Mouse (Mus musculus): Measurements from ENCODE around the gene Tmigd3.

Tmigd3 gene

DNA sequence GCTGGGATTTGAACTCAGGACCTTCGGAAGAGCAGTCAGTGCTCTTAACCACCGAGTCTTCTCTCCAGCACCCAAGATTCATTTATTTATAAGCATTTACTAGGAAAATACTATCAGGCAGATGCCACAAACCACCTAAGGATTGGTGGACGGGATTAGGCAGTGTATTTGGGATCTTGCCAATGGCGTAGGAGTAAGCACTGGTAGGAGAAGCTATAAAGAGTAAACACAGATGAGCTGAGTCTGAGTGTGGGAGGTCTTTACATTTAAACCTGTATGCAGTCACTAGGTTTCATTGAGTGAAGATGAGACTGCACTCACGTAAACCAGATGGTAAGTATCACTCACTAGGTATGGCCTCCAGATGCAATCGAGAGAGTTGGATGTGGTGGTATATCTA lies 63.2 kb downstream of the Tmigd3 start:
- DNase-seq (ENCODE audit: low spot score) = no peak

DNA sequence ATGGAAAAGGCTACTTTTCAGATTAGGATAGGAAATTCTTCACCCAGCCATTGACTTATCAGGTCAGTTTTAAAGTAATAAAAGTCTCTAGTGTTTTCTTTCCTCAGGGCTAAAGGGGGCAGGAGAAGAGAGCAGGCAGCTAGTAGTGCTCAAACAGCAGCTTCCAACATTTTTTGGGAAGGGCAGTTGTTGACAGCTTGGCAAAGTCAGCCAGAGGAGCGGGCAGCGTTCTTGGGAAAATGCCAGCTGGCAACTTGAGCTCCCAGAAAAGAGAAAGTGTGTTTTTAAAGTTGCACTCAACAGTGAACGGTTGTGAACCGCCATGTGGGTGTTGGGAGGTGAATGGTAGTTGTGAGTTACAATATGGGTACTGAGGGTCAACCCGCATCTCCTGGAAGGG lies 64.3 kb downstream of the Tmigd3 start:
- DNase-seq (ENCODE audit: low spot score) = peak; percentile 66

DNA sequence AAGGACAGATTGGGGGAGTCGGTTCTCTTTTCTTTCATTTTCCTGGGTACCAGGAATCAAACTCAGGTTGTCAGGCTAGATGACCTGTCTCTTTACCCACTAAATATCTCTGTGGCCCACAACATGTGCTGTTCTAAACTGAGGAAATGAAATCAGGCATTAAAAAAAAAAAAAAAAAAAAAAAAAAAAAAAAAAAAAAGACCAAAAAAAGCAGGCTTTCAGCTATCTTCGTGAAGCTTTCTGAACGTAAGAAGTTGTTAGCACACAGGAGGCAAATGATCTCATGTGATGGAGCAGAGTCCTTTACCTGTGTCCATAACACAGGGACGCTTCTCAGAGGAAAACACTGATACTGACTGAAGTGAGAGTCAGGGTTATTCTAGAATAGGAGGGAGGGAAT lies 65.4 kb downstream of the Tmigd3 start:
- DNase-seq (ENCODE audit: low spot score) = no peak

DNA sequence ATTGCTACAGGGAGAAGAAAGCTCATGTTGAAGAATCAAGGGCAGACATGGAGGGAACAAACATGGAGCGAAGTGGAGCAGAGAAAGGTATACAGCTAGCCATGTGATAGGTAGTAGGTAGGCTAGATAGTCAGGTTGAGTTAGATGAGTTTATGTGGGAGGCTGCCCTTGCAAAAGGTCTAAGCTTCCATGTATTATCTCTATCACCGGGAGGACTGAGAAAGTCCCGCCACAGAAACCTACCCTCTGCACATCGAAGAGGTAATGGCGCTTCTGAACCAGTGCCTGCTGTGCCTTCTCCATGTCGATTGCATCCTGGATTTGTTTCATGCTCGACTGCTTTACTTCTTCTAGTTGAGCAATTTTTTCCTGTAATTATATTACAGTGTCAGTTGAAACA lies 80.6 kb downstream of the Tmigd3 start:
- DNase-seq (ENCODE audit: low spot score) = no peak

DNA sequence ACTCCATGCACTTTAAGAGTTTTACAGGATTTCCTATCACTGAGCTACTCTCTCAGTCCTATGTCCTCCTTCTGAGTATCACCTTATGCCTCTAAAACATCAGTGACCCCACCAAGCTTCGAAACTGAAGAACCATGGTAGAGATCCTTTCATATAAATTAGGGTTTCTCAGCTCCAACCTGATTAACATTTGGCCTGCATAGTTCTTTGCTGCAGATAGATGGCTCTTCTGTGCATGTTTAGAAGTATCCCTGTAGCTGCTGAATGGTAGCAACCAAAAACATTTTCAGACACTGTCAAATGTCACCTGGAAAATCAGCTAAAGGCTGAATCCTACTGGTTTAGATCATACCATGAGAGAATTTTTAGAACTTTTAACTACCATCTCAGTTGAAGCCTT lies 86.5 kb downstream of the Tmigd3 start:
- no peak for DNase-seq (ENCODE audit: low spot score)

DNA sequence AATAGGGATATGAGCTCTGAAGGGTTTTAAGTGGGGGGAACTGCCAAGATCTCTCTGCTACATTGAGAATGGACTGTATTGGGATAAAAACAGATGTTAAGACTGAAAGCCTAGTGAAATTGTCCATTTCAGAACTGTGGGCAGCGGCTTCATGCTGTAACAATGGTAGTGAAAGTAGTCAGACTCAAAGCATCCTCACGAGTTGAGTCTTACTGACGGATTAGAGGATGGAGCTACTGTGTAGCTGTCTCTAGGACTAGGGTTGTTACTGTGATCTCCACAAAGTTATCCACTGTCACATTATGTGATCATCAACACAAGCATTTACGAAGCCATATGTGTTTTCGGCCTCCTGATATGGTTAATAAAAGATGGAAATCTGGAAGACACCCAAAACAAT lies 87.5 kb downstream of the Tmigd3 start:
- no peak for DNase-seq (ENCODE audit: low spot score)

DNA sequence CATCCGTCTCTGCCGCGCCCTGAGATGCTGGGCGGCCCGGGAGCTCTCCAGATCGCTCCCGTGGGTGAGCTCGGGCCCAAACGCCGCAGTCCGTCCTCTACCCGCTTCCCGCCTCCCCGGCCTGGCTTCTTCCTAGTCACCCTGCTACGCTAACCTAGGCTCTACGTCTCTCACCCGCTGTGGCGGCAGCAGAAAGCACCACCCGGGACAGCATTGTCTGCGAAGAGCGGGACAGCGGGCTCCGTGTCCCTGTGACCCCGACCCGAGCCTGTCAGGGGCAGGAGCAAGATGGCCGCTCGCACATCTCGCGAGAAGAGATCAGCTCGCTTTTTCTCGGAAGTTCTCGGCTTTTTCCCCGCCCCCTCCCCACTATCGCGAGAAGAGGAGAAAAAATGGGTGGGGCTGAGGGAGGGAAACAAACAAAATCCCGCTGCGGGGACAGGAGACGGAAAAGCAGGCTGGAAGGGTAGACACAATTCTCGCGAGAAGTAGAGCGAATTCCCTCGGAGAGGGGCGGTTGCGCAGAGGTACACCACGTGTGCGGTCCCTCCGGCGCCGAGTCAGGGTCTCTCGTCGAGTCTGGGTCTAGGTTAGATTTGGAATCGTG lies 88.4 kb downstream of the Tmigd3 start, which contains the start of gene Wdr77:
Gene Wdr77, plus strand, starts transcription at position 396 of the 607 bp plus-strand sequence.
- DNase-seq (ENCODE audit: low spot score) = peak; percentile 97

DNA sequence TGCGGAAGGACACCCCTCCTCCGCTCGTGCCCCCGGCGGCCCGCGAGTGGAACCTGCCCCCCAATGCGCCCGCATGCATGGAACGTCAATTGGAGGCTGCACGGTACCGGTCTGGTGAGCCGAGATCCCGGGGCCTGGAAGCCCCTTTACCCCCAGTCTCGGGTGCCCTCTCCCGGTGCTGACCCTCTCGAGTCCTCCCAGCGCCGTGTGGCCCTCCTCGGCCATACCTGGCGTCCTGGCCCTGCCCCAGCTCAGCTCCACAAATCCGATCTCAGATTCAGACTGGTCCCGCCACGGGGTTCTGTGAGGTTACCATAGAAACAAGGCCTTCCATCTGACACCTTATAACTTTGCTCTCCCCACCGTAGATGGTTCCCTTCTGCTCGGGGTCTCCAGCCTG lies 88.9 kb downstream of the Tmigd3 start:
- DNase-seq (ENCODE audit: low spot score) = no peak

DNA sequence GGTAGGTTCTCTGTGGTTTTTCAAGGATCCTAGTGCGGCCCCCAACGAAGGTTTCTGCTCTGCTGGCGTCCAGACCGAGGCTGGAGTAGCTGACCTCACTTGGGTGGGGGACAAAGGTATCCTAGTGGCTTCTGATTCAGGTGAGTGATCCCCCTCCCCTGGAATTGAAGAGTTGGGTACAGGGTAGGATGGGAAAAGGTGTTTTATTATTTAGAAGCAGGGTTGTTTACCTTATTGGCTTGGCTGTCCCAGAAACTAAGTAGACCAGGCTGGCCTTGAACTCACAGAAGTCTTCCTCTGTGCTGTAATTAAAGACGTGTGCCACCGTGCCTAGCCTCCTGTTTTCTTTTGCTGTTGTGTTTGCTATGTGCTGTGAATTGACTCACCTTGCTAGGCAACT lies 89.3 kb downstream of the Tmigd3 start, which contains the start of gene Atp5f1:
Gene Atp5f1, minus strand, starts transcription at position 101 of the 400 bp plus-strand sequence.
- DNase-seq (ENCODE audit: low spot score) = no peak

DNA sequence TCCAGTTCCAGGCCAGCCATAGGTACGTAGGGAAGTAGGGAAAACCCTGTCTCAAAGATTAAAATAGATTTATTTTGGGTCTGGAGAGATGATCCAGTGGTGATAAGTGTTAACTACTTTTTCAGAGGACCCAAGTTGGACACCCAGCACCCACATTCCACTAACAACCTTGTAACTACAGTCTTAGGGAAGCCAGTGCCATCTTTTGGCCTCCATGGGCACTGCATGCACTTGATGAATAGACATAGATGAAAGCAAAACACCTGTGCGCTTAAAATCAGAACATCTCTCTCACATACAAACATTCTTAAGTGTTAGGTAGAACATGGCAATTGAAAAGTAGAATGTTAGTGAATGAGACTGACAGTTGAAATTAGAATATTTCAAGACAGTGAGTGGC lies 90.0 kb downstream of the Tmigd3 start:
- no peak for DNase-seq (ENCODE audit: low spot score)

DNA sequence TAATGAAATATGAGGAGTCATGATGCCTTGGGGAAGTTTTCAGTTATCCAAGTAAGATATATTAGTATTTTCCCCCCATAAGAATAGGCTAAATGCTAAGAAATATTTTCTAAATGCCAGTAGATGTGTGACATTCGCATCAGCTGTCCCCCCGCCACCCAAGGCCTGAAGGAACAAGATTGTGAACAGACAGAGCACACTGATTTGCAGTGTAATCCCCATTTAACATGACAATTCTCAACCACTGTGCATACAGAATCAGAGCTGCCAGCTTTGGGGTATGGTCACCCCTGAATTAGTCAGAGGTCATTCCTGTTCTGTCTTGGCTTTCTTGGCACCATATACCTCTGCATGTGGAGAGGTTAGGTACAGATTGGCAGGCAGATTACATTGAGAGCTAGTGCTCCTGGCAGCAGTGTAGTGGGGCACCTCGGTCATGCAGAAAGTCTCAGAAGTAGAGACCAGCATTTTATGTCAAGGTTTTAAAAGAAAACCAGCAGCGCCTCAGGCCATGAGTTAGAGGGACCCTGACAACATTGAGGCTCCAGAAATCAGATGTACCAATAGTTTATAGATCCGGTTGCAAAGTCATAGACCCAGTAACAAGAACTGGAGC lies 101.2 kb downstream of the Tmigd3 start:
- DNase-seq (ENCODE audit: low spot score) = no peak

DNA sequence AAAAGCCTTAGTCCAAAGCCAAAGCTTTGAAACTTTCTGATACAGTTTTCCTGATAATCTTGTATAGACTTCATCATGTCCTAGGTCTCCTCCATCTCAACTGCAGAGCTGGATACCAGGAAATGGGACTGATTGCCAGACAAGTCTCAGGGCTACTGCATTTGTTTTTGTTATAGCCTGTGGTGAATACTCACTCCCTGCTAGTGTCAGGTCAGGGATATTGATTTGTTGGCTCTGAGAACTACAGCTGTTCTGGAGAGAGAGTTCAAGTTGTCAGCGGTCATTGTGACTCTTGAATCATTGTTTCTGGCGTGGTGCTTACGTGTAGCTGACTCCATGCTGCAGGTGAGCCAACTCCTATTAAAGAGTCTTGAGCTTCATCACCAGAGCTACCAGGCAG lies 102.7 kb downstream of the Tmigd3 start, which contains the start of gene Ovgp1:
Gene Ovgp1, plus strand, starts transcription at position 301 of the 400 bp plus-strand sequence.
- no peak for DNase-seq (ENCODE audit: low spot score)
